Mouse (Mus musculus) olfactory bulb, adult 2 months (tissue): ENCODE measurements around the gene Ada.

Source experiments
- CTCF ChIP-seq: fragments of 200-500 bp; IDR thresholded peaks from 2 replicates; pipeline ENCODE4 v1.5.1; 2012; ENCODE audit warnings: low read depth, mild to moderate bottlenecking, low read length, moderate library complexity; ENCODE audit not compliant: insufficient read depth
- POLR2A ChIP-seq: fragments of 200-500 bp; IDR thresholded peaks from 2 replicates; pipeline ENCODE4 v1.6.1; 2012; ENCODE audit warnings: mild to moderate bottlenecking, low read depth, low read length, moderate library complexity; ENCODE audit not compliant: insufficient read depth

GRCm38 (mm10) chr2:163712473-163712872 is 37.6 kb downstream of the Ada start:
- TF ChIP-seq POLR2A (no peak), CTCF (no peak)
